In genomic region chr8:42388816-42389215, GRCm38 (mm10) we compare ENCODE assay signal across 16 mouse cellular contexts.
"Had no signal": no experiment of that assay in that cellular context is flagged by ENCODE, and none has a peak within 500 bp of the region (broad histone marks: within the 10 kb centered on the region; RNA-seq: fewer than 3 reads in every experiment).

No protein-coding gene starts in this region.

- H3K27ac ChIP-seq: lung, embryonic 15.5 days; macrophage; midbrain, embryonic 13.5 days; midbrain, embryonic 15.5 days; neural tube, embryonic 12.5 days; stomach, embryonic 15.5 days; stomach, postnatal 0 days had no signal

- H3K4me3 ChIP-seq: lung, embryonic 15.5 days; megakaryocyte, embryonic 14.5 days; midbrain, embryonic 13.5 days; midbrain, embryonic 15.5 days; neural tube, embryonic 12.5 days; stomach, embryonic 15.5 days had no signal

- DNase-seq: liver, postnatal 0 days; lung, adult 2 months; lung, postnatal 14 days; lung, postnatal 36 days; right cerebral cortex, postnatal 14 days; thymus, adult 2 months; thymus, postnatal 25 days; thymus, postnatal 4 days had no signal
